Mouse (Mus musculus) neural tube, embryonic 14.5 days (tissue): ENCODE measurements around the gene Abca13. TPM values are rescaled to one million over a fixed set of nuclear protein-coding genes. Genes with fewer than 3 reads are reported as not detected.

Experiments
- ATAC-seq: fragments of 200-750 bp; cut with Nextera tagmentation; 2 replicates; pipeline ENCODE4 v1.8.0; 2017; ENCODE audit warnings: low read depth, mild to moderate bottlenecking, moderate TSS enrichment, moderate library complexity
- H3K27ac ChIP-seq: fragments of 300-500 bp; sonication (generic); 2 replicates; pipeline ENCODE4 v1.5.1; 2014; ENCODE audit warnings: low read depth, mild to moderate bottlenecking, control low read depth, low read length, moderate library complexity, mixed read lengths
- H3K27me3 ChIP-seq: fragments of 300-500 bp; sonication (generic); 2 replicates; pipeline ENCODE4 v1.6.1; 2014; ENCODE audit warnings: low read length; ENCODE audit not compliant: control insufficient read depth, insufficient read depth
- H3K36me3 ChIP-seq: fragments of 300-500 bp; sonication (generic); 2 replicates; pipeline ENCODE4 v1.6.1; 2014; ENCODE audit warnings: low read length, mixed read lengths; ENCODE audit not compliant: control insufficient read depth, insufficient read depth
- H3K4me1 ChIP-seq: fragments of 300-500 bp; sonication (generic); 2 replicates; pipeline ENCODE4 v1.6.1; 2014; ENCODE audit warnings: low read length; ENCODE audit not compliant: control insufficient read depth, insufficient read depth
- H3K4me2 ChIP-seq: fragments of 300-500 bp; sonication (generic); 2 replicates; pipeline ENCODE4 v1.6.1; 2014; ENCODE audit warnings: mild to moderate bottlenecking, low read depth, low read length, control low read depth
- H3K4me3 ChIP-seq: fragments of 300-500 bp; sonication (generic); 2 replicates; pipeline ENCODE4 v1.5.1; 2014; ENCODE audit warnings: low read depth, low read length, control low read depth, mixed read lengths
- H3K9ac ChIP-seq: fragments of 300-500 bp; sonication (generic); replicated peaks from 2 replicates; pipeline ENCODE4 v1.6.1; 2014; ENCODE audit warnings: low read depth, mild to moderate bottlenecking, control low read depth, low read length, mixed read lengths
- H3K9me3 ChIP-seq: fragments of 300-500 bp; sonication (generic); 2 replicates; pipeline ENCODE4 v1.6.1; 2016; ENCODE audit warnings: low read length; ENCODE audit not compliant: control insufficient read depth
- WGBS: fragments of 180-500 bp; shearing (Covaris S2); extraction: QIAGEN DNeasy Blood & Tissue Kit; methylation state at CpG from one replicate; pipeline ENCODE4 v1.1.7; 2014; 5-methylcytosine and 5-hydroxymethylcytosine counted together
- polyA plus RNA-seq: library from polyadenylated mRNA; unstranded; fragments of >200 nt; fragmentation: Nextera tagmentation; extraction: Ambion mirVana; gene quantifications from 2 replicates; pipeline ENCODE4 v1.2.1, GENCODE M21; 2014

Gene Abca13
- polyA plus RNA-seq, 1 experiment from 2014 or later = 0.01 TPM

DNA sequence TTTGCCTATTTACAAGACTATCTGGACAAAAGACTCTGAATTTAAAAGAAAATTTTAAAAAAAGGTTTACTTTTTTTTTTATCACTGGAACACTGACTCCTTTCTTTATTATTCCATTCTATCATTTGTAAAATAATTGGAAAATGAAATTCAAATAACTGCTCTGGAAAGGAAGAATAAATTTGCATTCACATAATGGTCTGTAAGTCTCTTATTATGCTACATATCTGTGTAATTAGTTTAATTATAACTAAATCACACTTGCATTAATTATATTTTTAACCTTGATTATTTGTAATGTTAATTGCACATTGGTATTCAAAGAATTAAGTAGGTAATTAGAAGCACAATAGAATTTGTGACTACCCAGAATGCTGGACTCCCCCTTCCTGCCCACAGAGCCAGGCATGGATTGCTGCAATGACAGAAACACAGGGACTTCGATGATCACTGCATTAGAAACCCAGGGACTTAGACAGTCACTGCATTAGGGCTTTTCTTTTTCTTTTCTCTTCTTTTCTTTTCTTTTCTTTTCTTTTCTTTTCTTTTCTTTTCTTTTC lies 400.1 kb downstream of the Abca13 start:
- WGBS = 67% methylated on average over 1 of the region's 1 CpGs
- no peak overlapping the region for H3K4me3 ChIP-seq
- no peaks in the 10 kb centered on the region for H3K9me3 ChIP-seq
- H3K27me3 ChIP-seq = no peaks in the 10 kb centered on the region
- no peaks in the 10 kb centered on the region for H3K36me3 ChIP-seq
- H3K9ac ChIP-seq = no peak overlapping the region
- H3K4me1 ChIP-seq = no peaks in the 10 kb centered on the region
- ATAC-seq = no peak
- H3K27ac ChIP-seq = no peak overlapping the region
- H3K4me2 ChIP-seq = no peak overlapping the region

GRCm38 (mm10) chr11:9597299-9597698 lies 405.6 kb downstream of the Abca13 start:
- H3K36me3 ChIP-seq = no peaks in the 10 kb centered on the region
- H3K9ac ChIP-seq = no peak overlapping the region
- H3K4me2 ChIP-seq = no peak overlapping the region
- no peak overlapping the region for H3K27ac ChIP-seq
- no peaks in the 10 kb centered on the region for H3K27me3 ChIP-seq
- 87% methylated on average over 2 of the region's 2 CpGs for WGBS
- H3K4me1 ChIP-seq = no peaks in the 10 kb centered on the region
- H3K9me3 ChIP-seq = no peaks in the 10 kb centered on the region
- no peak for ATAC-seq
- no peak overlapping the region for H3K4me3 ChIP-seq

DNA sequence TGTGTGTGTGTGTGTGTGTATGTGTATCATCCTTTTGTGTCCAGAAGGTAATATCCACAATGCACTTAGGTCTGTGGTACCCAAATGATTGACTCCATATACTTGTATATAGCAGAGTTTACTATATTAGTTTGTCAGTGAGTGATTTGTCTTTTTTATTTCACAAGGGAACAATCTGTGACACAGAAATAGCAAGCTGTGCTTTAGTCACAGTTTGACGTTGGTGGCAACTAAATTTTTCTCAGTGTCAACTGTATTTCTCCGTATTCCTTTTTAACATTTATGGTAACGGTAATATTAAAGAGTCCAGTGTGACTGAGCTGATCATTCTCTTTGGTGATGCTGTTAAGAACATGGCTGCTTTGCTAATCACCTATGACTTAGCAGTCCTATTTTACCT lies 409.4 kb downstream of the Abca13 start:
- Histone ChIP-seq H3K4me3 (no peak overlapping the region), H3K27me3 (no peaks in the 10 kb centered on the region), H3K36me3 (no peaks in the 10 kb centered on the region), H3K9me3 (no peaks in the 10 kb centered on the region), H3K4me2 (no peak overlapping the region), H3K27ac (no peak overlapping the region), H3K9ac (no peak overlapping the region), H3K4me1 (no peaks in the 10 kb centered on the region)
- no peak for ATAC-seq
- 84% methylated on average over 3 of the region's 3 CpGs for WGBS

- WGBS = 87% methylated on average over 4 of the region's 4 CpGs
- no peaks in the 10 kb centered on the region for H3K36me3 ChIP-seq
- H3K9ac ChIP-seq = no peak overlapping the region
- H3K27me3 ChIP-seq = no peaks in the 10 kb centered on the region
- H3K4me1 ChIP-seq = no peaks in the 10 kb centered on the region
- no peak overlapping the region for H3K4me3 ChIP-seq
- ATAC-seq = no peak
- H3K9me3 ChIP-seq = no peaks in the 10 kb centered on the region
- no peak overlapping the region for H3K4me2 ChIP-seq
- H3K27ac ChIP-seq = no peak overlapping the region
Observed at GRCm38 (mm10) chr11:9602137-9602536, 410.4 kb downstream of the Abca13 start.

- Histone ChIP-seq H3K4me3 (no peak overlapping the region), H3K27me3 (no peaks in the 10 kb centered on the region), H3K4me1 (no peaks in the 10 kb centered on the region), H3K9ac (no peak overlapping the region), H3K27ac (no peak overlapping the region), H3K4me2 (no peak overlapping the region), H3K9me3 (no peaks in the 10 kb centered on the region), H3K36me3 (no peaks in the 10 kb centered on the region)
- ATAC-seq = no peak
Observed at GRCm38 (mm10) chr11:9608249-9608648, 416.5 kb downstream of the Abca13 start.

GRCm38 (mm10) chr11:9609075-9609474 lies 417.3 kb downstream of the Abca13 start:
- 67% methylated on average over 3 of the region's 3 CpGs for WGBS
- no peaks in the 10 kb centered on the region for H3K9me3 ChIP-seq
- ATAC-seq = no peak

GRCm38 (mm10) chr11:9616133-9616532 lies 424.4 kb downstream of the Abca13 start:
- Histone ChIP-seq H3K9ac (no peak overlapping the region), H3K4me3 (no peak overlapping the region), H3K9me3 (no peaks in the 10 kb centered on the region), H3K4me1 (no peaks in the 10 kb centered on the region), H3K4me2 (no peak overlapping the region), H3K27ac (no peak overlapping the region), H3K27me3 (no peaks in the 10 kb centered on the region), H3K36me3 (no peaks in the 10 kb centered on the region)
- WGBS = 60% methylated on average over 2 of the region's 2 CpGs
- ATAC-seq = no peak

More at GRCm38 (mm10) chr11:9609075-9609474, 417.3 kb downstream of the Abca13 start:
- Histone ChIP-seq H3K4me3 (no peak overlapping the region), H3K27me3 (no peaks in the 10 kb centered on the region), H3K4me1 (no peaks in the 10 kb centered on the region), H3K36me3 (no peaks in the 10 kb centered on the region), H3K4me2 (no peak overlapping the region), H3K27ac (no peak overlapping the region), H3K9ac (no peak overlapping the region)

DNA sequence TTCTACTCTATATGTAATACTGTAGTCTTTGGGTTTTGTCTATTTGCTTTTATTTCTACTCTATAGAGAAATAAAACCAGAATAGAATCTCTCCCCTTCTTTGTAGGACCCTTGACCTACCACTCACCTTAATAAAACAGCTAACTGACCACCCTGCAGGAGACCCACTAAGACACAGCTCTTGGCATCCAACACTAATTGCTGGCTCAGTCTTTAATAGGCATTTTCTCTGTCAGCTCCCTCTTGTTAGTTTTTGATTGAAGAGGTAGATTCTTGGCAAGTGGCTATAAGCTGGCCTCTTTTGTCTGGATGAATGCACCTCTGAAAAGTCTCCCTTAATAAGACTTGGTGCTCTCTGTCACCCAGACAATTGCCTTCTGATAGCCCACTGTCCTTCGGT lies 424.9 kb downstream of the Abca13 start:
- Histone ChIP-seq H3K4me1 (no peaks in the 10 kb centered on the region), H3K4me2 (no peak overlapping the region), H3K4me3 (no peak overlapping the region), H3K27me3 (no peaks in the 10 kb centered on the region), H3K9me3 (no peaks in the 10 kb centered on the region), H3K9ac (no peak overlapping the region), H3K36me3 (no peaks in the 10 kb centered on the region), H3K27ac (no peak overlapping the region)
- 19% methylated on average over 1 of the region's 1 CpGs for WGBS
- ATAC-seq = no peak

GRCm38 (mm10) chr11:9619986-9620385 lies 428.2 kb downstream of the Abca13 start:
- ATAC-seq = no peak
- H3K4me3 ChIP-seq = no peak overlapping the region
- H3K27me3 ChIP-seq = no peaks in the 10 kb centered on the region
- 66% methylated on average over 1 of the region's 1 CpGs for WGBS
- H3K27ac ChIP-seq = no peak overlapping the region
- H3K9ac ChIP-seq = no peak overlapping the region
- no peaks in the 10 kb centered on the region for H3K36me3 ChIP-seq
- H3K9me3 ChIP-seq = no peaks in the 10 kb centered on the region
- no peaks in the 10 kb centered on the region for H3K4me1 ChIP-seq
- no peak overlapping the region for H3K4me2 ChIP-seq
